Mouse (Mus musculus) bone marrow, adult 2 months (tissue): Measurements from ENCODE around the gene Hapln2. TPM values are rescaled to one million over a fixed set of nuclear protein-coding genes. Genes with fewer than 3 reads are reported as not detected.

ENCODE experiments used
- H3K27ac ChIP-seq: fragments of 200-500 bp; 2 replicates; pipeline ENCODE4 v1.5.1; 2012; ENCODE audit warnings: low read depth, mild to moderate bottlenecking, control low read depth, inconsistent platforms, low read length; ENCODE audit not compliant: control insufficient read depth, poor library complexity, insufficient read depth
- H3K4me1 ChIP-seq: fragments of 200-500 bp; 2 replicates; pipeline ENCODE4 v1.6.1; 2011; ENCODE audit warnings: low read length; ENCODE audit not compliant: control insufficient read depth, insufficient read depth
- H3K4me3 ChIP-seq: fragments of 200-500 bp; replicated peaks from 2 replicates; pipeline ENCODE3; 2011; ENCODE audit warnings: mild to moderate bottlenecking, low read depth, low read length, control low read depth; ENCODE audit not compliant: control insufficient read depth
- CTCF ChIP-seq: fragments of 200-500 bp; IDR thresholded peaks from 2 replicates; pipeline ENCODE4 v1.5.1; 2011; ENCODE audit warnings: low read length, control low read depth; ENCODE audit not compliant: control insufficient read depth, insufficient read depth
- POLR2A ChIP-seq: fragments of 200-500 bp; IDR thresholded peaks from 2 replicates; pipeline ENCODE4 v1.6.1; 2011; ENCODE audit warnings: low read depth, mild to moderate bottlenecking, control low read depth, low read length, borderline replicate concordance; ENCODE audit not compliant: control insufficient read depth
- WGBS: fragments of 180-500 bp; shearing (Covaris S2); methylation state at CpG from one replicate; pipeline ENCODE4 v1.1.7; 2018; 5-methylcytosine and 5-hydroxymethylcytosine counted together
- polyA plus RNA-seq: library from polyadenylated mRNA; stranded (reverse); fragments of >200 nt; gene quantifications from 2 replicates; pipeline ENCODE4 v1.2.4, GENCODE M21; 2011; ENCODE audit warnings: low replicate concordance; ENCODE audit not compliant: missing spikeins, insufficient read depth, insufficient read length

Gene Hapln2
- polyA plus RNA-seq, 1 experiment = not detected

DNA sequence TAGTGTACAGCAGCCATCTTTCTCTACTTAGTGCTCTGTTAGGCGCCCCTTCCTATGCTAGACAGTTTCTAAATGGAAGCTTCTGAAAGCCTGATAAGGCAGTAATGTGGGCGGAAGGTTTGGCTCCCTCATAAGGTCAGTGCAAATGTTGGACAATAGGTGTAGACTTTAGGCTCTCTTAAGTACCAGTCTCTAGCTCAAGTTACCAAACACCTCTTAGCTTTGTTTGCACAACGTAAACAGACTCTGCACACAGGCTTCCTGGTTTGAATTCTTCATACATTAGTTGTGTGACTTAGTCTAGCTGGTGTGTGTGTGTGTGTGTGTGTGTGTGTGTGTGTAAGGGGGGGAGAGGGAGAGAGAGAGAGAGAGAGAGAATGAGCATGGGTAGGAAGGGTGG lies 22.1 kb upstream of the Hapln2 start:
- Histone ChIP-seq H3K4me1 (no peaks in the 10 kb centered on the region), H3K4me3 (no peak overlapping the region), H3K27ac (no peak overlapping the region)
- WGBS = 87% methylated on average over 3 of the region's 3 CpGs
- no peak for TF ChIP-seq CTCF
- no peak for TF ChIP-seq POLR2A

DNA sequence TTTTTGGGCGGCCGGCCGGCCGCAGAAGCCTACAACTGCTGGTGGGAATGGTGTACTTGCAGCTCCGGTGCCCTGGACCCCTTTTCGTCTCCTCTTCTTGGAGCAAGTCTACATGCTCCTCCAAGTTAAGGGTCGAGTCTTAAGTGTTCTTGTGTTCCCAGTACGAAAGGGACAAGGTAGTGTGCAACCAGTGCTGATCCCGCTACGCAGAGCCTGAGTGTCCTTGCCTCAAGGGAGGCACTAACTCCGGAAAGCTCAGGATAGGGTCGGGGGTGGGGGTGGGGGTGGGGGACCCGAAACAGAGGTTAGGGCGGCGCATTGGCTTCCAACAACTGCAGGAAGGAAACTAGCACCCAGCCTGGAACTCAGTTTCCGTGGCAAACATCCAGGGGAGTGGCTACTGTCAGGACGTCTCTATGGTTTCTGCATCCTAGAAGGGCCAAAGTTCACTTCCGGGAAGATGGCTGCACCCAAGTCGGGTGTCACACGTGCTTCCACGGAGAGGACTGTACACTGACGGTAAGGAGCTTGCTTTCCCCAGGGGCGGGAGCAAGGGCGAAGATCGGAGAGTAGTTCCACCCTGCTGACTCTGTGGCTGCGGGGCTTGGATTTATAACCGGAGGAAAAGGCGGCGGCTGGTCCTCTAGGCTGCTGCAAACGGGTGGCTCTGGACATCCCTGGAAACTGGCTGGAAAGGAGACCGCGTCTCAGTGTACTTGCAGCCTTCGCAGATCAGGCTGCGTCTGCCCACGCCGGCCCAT lies 15.5 kb upstream of the Hapln2 start, which contains the start of gene Gpatch4:
TSS of gene Gpatch4 (plus strand) at position 448 of the 761 bp plus-strand sequence.
- no peak within 1 kb of the TSS for H3K27ac ChIP-seq
- 11% methylated on average over 36 of the region's 36 CpGs for WGBS

GRCm38 (mm10) chr3:88035561-88036293 lies 8.3 kb upstream of the Hapln2 start:
- H3K4me3 ChIP-seq = no peak overlapping the region
- no peak for TF ChIP-seq POLR2A
- TF ChIP-seq CTCF = no peak
- no peak overlapping the region for H3K27ac ChIP-seq
- no peaks in the 10 kb centered on the region for H3K4me1 ChIP-seq
- 44% methylated on average over 1 of the region's 1 CpGs for WGBS

More for the DNA sequence above, 15.5 kb upstream of the Hapln2 start, which contains the start of gene Gpatch4:
- Histone ChIP-seq H3K4me3 (peak within 1 kb of the TSS; percentile 77), H3K4me1 (no peaks in the 10 kb centered on the region)
- TF ChIP-seq POLR2A (0 out of 2 replicates have a peak, but pooled peaks have one; percentile 34), CTCF (no peak; the same call in 1 of the 2 replicates)

- TF ChIP-seq POLR2A (no peak), CTCF (no peak)
- Histone ChIP-seq H3K27ac (no peak overlapping the region), H3K4me1 (no peaks in the 10 kb centered on the region), H3K4me3 (no peak overlapping the region)
- WGBS = 57% methylated on average over 5 of the region's 5 CpGs
These were observed 6.1 kb upstream of the Hapln2 start for GRCm38 (mm10) chr3:88033506-88033905.

DNA sequence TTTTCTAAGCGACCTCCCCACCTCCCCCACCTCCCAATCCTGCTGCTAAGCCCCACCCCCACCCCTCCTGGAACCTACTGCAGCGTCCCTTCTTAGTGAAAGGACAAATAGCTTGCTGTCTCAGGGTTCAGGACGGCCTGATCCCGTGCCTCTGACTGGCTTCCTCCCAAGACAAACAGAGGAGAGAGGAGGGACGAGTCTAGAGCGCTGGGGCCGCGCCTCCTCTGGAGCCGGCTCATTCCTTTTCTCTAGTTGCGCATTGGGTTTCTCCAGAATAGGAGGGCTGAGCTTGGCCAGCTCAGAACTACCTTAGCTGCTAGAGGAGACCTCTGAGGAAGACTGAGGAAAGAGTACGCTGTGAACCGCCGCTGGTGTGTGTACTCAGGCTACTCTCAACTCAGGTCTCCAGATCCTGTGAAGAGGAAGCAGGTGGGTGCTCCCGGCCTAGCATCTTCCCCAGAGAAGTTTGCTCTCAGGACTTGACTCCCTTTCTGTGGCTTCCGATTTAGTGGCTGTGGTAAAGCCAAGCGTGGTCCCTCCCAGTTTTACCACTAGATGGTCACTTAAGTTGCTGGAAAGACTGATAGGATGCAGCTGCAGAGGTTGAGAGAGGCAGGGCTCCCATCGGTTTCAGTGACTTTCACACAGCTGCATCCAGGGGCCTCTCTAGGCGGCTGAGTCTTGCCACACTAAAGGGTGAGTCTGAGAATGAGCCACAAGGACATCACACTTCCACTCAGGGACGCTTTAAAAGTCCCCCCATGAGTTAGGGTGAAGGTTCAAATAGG lies 3.4 kb upstream of the Hapln2 start:
- no peaks in the 10 kb centered on the region for H3K4me1 ChIP-seq
- TF ChIP-seq CTCF = no peak
- no peak for TF ChIP-seq POLR2A
- WGBS = 14% methylated on average over 19 of the region's 19 CpGs
- no peak overlapping the region for H3K27ac ChIP-seq
- H3K4me3 ChIP-seq = no peak overlapping the region

GRCm38 (mm10) chr3:88026823-88027222 lies 560 bp downstream of the Hapln2 start:
- TF ChIP-seq CTCF = no peak
- TF ChIP-seq POLR2A = no peak
- WGBS = 58% methylated on average over 7 of the region's 7 CpGs
- H3K4me3 ChIP-seq = no peak overlapping the region
- no peaks in the 10 kb centered on the region; the same call in 1 of the 2 replicates for H3K4me1 ChIP-seq
- no peak overlapping the region for H3K27ac ChIP-seq

- H3K4me3 ChIP-seq = peak overlapping the region; percentile 44
- WGBS = 1% methylated on average over 81 of the region's 81 CpGs
- no peak for TF ChIP-seq POLR2A
- H3K27ac ChIP-seq = no peak overlapping the region; the same call in 1 of the 2 replicates
- H3K4me1 ChIP-seq = no peaks in the 10 kb centered on the region; the same call in 1 of the 2 replicates
These were observed 4.0 kb downstream of the Hapln2 start for GRCm38 (mm10) chr3:88023192-88024074.
